Mouse (Mus musculus): ENCODE results near the gene Clpb. TPM values are rescaled to one million over a fixed set of nuclear protein-coding genes. Genes with fewer than 3 reads are reported as not detected.

The Clpb gene
- polyA plus RNA-seq, 1 experiment from 2014 or later, result 54.8 TPM

- 87% methylated on average over 2 of the region's 2 CpGs for WGBS
- Histone ChIP-seq H3K4me3 (no peak overlapping the region), H3K4me1 (no peaks in the 10 kb centered on the region), H3K36me3 (no peaks in the 10 kb centered on the region), H3K9ac (no peak overlapping the region), H3K9me3 (no peaks in the 10 kb centered on the region), H3K27me3 (peaks cover 3% of the 10 kb centered on the region; the same call in 1 of the 2 replicates), H3K4me2 (no peak overlapping the region), H3K27ac (no peak overlapping the region)
- no peak for ATAC-seq (ENCODE audit: insufficient number of reproducible peaks, low FRiP score, low TSS enrichment, low read depth)
These were observed 27.4 kb upstream of the Clpb start for GRCm38 (mm10) chr7:101636056-101636455.

- no peak for ATAC-seq (ENCODE audit: insufficient number of reproducible peaks, low FRiP score, low TSS enrichment, low read depth)
These were observed 19.6 kb upstream of the Clpb start for GRCm38 (mm10) chr7:101643879-101644278.

DNA sequence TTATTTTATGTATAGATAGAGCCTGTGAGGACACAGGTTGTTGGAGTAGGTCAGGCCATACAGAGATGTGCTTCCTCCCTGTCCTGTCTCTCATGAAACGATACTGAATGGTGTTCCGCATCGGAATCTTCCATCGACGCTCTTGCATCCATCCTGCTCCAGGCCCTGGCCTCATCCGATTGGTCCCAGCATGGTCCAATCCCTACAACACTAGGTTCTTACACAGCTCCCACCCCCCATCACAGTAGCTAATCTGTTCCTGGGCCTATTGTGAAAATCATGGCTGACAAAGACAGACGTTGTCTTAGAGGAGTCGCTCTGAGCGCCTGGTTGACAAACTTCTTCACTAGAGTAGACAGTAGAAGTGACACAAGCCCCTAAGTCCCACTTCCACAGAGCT lies 13.7 kb upstream of the Clpb start:
- Histone ChIP-seq H3K9me3 (no peaks in the 10 kb centered on the region), H3K4me2 (no peak overlapping the region), H3K4me1 (no peaks in the 10 kb centered on the region), H3K27me3 (no peaks in the 10 kb centered on the region), H3K27ac (no peak overlapping the region), H3K36me3 (no peaks in the 10 kb centered on the region), H3K4me3 (no peak overlapping the region), H3K9ac (no peak overlapping the region)
- no peak for ATAC-seq (ENCODE audit: insufficient number of reproducible peaks, low FRiP score, low TSS enrichment, low read depth)
- WGBS, result 88% methylated on average over 9 of the region's 9 CpGs

More at GRCm38 (mm10) chr7:101643879-101644278, 19.6 kb upstream of the Clpb start:
- Histone ChIP-seq H3K27ac (no peak overlapping the region), H3K9me3 (no peaks in the 10 kb centered on the region), H3K4me3 (no peak overlapping the region), H3K27me3 (peaks cover 3% of the 10 kb centered on the region; the same call in 1 of the 2 replicates), H3K4me2 (no peak overlapping the region), H3K9ac (no peak overlapping the region), H3K4me1 (no peaks in the 10 kb centered on the region), H3K36me3 (no peaks in the 10 kb centered on the region)
- WGBS, result 76% methylated on average over 3 of the region's 3 CpGs

GRCm38 (mm10) chr7:101650565-101650964 lies 12.9 kb upstream of the Clpb start:
- no peak overlapping the region for H3K9ac ChIP-seq
- H3K9me3 ChIP-seq, result no peaks in the 10 kb centered on the region
- H3K27me3 ChIP-seq, result no peaks in the 10 kb centered on the region
- no peak overlapping the region for H3K4me2 ChIP-seq
- H3K27ac ChIP-seq, result no peak overlapping the region
- 32% methylated on average over 3 of the region's 3 CpGs for WGBS
- no peaks in the 10 kb centered on the region for H3K4me1 ChIP-seq
- H3K36me3 ChIP-seq, result no peaks in the 10 kb centered on the region
- ATAC-seq (ENCODE audit: insufficient number of reproducible peaks, low FRiP score, low TSS enrichment, low read depth), result no peak
- no peak overlapping the region for H3K4me3 ChIP-seq

- H3K36me3 ChIP-seq, result no peaks in the 10 kb centered on the region
- H3K4me3 ChIP-seq, result peak overlapping the region; percentile 13; the same call in 1 of the 2 replicates
- ATAC-seq (ENCODE audit: insufficient number of reproducible peaks, low FRiP score, low TSS enrichment, low read depth), result no peak
- no peaks in the 10 kb centered on the region for H3K27me3 ChIP-seq
- no peaks in the 10 kb centered on the region for H3K9me3 ChIP-seq
- no peak overlapping the region for H3K27ac ChIP-seq
- 44% methylated on average over 10 of the region's 10 CpGs for WGBS
- no peak overlapping the region for H3K4me2 ChIP-seq
- H3K4me1 ChIP-seq, result no peaks in the 10 kb centered on the region
- H3K9ac ChIP-seq, result no peak overlapping the region
These were observed 9.7 kb upstream of the Clpb start for GRCm38 (mm10) chr7:101653681-101654209.

GRCm38 (mm10) chr7:101654936-101655335 lies 8.5 kb upstream of the Clpb start:
- 55% methylated on average over 4 of the region's 4 CpGs for WGBS
- no peaks in the 10 kb centered on the region for H3K36me3 ChIP-seq
- no peak for ATAC-seq (ENCODE audit: insufficient number of reproducible peaks, low FRiP score, low TSS enrichment, low read depth)

GRCm38 (mm10) chr7:101662006-101662405 lies 1.4 kb upstream of the Clpb start:
- WGBS, result 67% methylated on average over 1 of the region's 1 CpGs
- no peaks in the 10 kb centered on the region for H3K27me3 ChIP-seq

More at GRCm38 (mm10) chr7:101654936-101655335, 8.5 kb upstream of the Clpb start:
- no peak overlapping the region for H3K4me2 ChIP-seq
- H3K4me3 ChIP-seq, result no peak overlapping the region
- H3K4me1 ChIP-seq, result no peaks in the 10 kb centered on the region
- no peaks in the 10 kb centered on the region for H3K27me3 ChIP-seq
- H3K9me3 ChIP-seq, result no peaks in the 10 kb centered on the region
- H3K27ac ChIP-seq, result no peak overlapping the region
- H3K9ac ChIP-seq, result no peak overlapping the region

GRCm38 (mm10) chr7:101666581-101666980 lies 3.1 kb downstream of the Clpb start:
- Histone ChIP-seq H3K9ac (no peak overlapping the region), H3K4me1 (peaks cover 20% of the 10 kb centered on the region), H3K27ac (no peak overlapping the region), H3K27me3 (no peaks in the 10 kb centered on the region), H3K9me3 (no peaks in the 10 kb centered on the region), H3K4me3 (no peak overlapping the region), H3K4me2 (no peak overlapping the region), H3K36me3 (peaks cover 8% of the 10 kb centered on the region)
- 4% methylated on average over 3 of the region's 3 CpGs for WGBS
- ATAC-seq (ENCODE audit: insufficient number of reproducible peaks, low FRiP score, low TSS enrichment, low read depth), result no peak

More at GRCm38 (mm10) chr7:101662006-101662405, 1.4 kb upstream of the Clpb start:
- no peaks in the 10 kb centered on the region for H3K9me3 ChIP-seq
- H3K27ac ChIP-seq, result no peak overlapping the region
- no peak overlapping the region for H3K9ac ChIP-seq
- no peak for ATAC-seq (ENCODE audit: insufficient number of reproducible peaks, low FRiP score, low TSS enrichment, low read depth)
- H3K36me3 ChIP-seq, result 0 out of 2 replicates have a peak, but pooled peaks cover 2% of the 10 kb centered on the region
- no peak overlapping the region for H3K4me2 ChIP-seq
- H3K4me1 ChIP-seq, result peaks cover 20% of the 10 kb centered on the region
- H3K4me3 ChIP-seq, result no peak overlapping the region

GRCm38 (mm10) chr7:101671601-101672280 lies 8.3 kb downstream of the Clpb start:
- H3K4me1 ChIP-seq, result 0 out of 2 replicates have a peak, but pooled peaks cover 2% of the 10 kb centered on the region
- H3K4me2 ChIP-seq, result no peak overlapping the region
- H3K4me3 ChIP-seq, result no peak overlapping the region
- H3K36me3 ChIP-seq, result peaks cover 6% of the 10 kb centered on the region
- H3K27ac ChIP-seq, result no peak overlapping the region
- no peak for ATAC-seq (ENCODE audit: insufficient number of reproducible peaks, low FRiP score, low TSS enrichment, low read depth)
- 83% methylated on average over 5 of the region's 5 CpGs for WGBS
- no peaks in the 10 kb centered on the region for H3K27me3 ChIP-seq
- H3K9me3 ChIP-seq, result no peaks in the 10 kb centered on the region
- H3K9ac ChIP-seq, result no peak overlapping the region

GRCm38 (mm10) chr7:101673497-101673896 lies 10.1 kb downstream of the Clpb start:
- no peak overlapping the region for H3K27ac ChIP-seq
- no peaks in the 10 kb centered on the region for H3K27me3 ChIP-seq
- peaks cover 6% of the 10 kb centered on the region for H3K36me3 ChIP-seq
- no peak overlapping the region for H3K4me3 ChIP-seq
- no peaks in the 10 kb centered on the region for H3K9me3 ChIP-seq
- H3K4me1 ChIP-seq, result no peaks in the 10 kb centered on the region
- H3K4me2 ChIP-seq, result no peak overlapping the region
- no peak overlapping the region for H3K9ac ChIP-seq
- 38% methylated on average over 2 of the region's 2 CpGs for WGBS
- no peak for ATAC-seq (ENCODE audit: insufficient number of reproducible peaks, low FRiP score, low TSS enrichment, low read depth)

GRCm38 (mm10) chr7:101676033-101676761 lies 12.8 kb downstream of the Clpb start:
- H3K4me2 ChIP-seq, result no peak overlapping the region

GRCm38 (mm10) chr7:101676762-101677308 lies 13.4 kb downstream of the Clpb start:
- Histone ChIP-seq H3K9me3 (no peaks in the 10 kb centered on the region), H3K9ac (no peak overlapping the region), H3K4me3 (no peak overlapping the region), H3K27ac (no peak overlapping the region), H3K4me1 (0 out of 2 replicates have a peak, but pooled peaks cover 4% of the 10 kb centered on the region), H3K4me2 (no peak overlapping the region), H3K27me3 (no peaks in the 10 kb centered on the region), H3K36me3 (no peaks in the 10 kb centered on the region)
- 57% methylated on average over 3 of the region's 3 CpGs for WGBS
- ATAC-seq (ENCODE audit: insufficient number of reproducible peaks, low FRiP score, low TSS enrichment, low read depth), result no peak

More at GRCm38 (mm10) chr7:101676033-101676761, 12.8 kb downstream of the Clpb start:
- no peaks in the 10 kb centered on the region for H3K36me3 ChIP-seq
- no peaks in the 10 kb centered on the region for H3K27me3 ChIP-seq
- H3K9me3 ChIP-seq, result no peaks in the 10 kb centered on the region
- WGBS, result 56% methylated on average over 6 of the region's 6 CpGs
- no peak overlapping the region for H3K27ac ChIP-seq
- H3K9ac ChIP-seq, result no peak overlapping the region
- 0 out of 2 replicates have a peak, but pooled peaks cover 4% of the 10 kb centered on the region for H3K4me1 ChIP-seq
- no peak overlapping the region for H3K4me3 ChIP-seq
- no peak for ATAC-seq (ENCODE audit: insufficient number of reproducible peaks, low FRiP score, low TSS enrichment, low read depth)

Measured in limb, embryonic 15.5 days (tissue).